Mouse (Mus musculus): Measurements from ENCODE around the gene Cacna2d4.
"Not testable (repeated sequence)": the region's sequence is repeated elsewhere in the genome, so short reads cannot be mapped to it uniquely, and the experiment has no call there.

The Cacna2d4 gene

GRCm38 (mm10) chr6:119336124-119336523, 99.8 kb downstream of the Cacna2d4 start:
- no peak for DNase-seq (ENCODE audit: extremely low read depth, insufficient read length, low spot score)

GRCm38 (mm10) chr6:119337287-119337686, 101.0 kb downstream of the Cacna2d4 start:
- no peak for DNase-seq (ENCODE audit: extremely low read depth, insufficient read length, low spot score)

DNA sequence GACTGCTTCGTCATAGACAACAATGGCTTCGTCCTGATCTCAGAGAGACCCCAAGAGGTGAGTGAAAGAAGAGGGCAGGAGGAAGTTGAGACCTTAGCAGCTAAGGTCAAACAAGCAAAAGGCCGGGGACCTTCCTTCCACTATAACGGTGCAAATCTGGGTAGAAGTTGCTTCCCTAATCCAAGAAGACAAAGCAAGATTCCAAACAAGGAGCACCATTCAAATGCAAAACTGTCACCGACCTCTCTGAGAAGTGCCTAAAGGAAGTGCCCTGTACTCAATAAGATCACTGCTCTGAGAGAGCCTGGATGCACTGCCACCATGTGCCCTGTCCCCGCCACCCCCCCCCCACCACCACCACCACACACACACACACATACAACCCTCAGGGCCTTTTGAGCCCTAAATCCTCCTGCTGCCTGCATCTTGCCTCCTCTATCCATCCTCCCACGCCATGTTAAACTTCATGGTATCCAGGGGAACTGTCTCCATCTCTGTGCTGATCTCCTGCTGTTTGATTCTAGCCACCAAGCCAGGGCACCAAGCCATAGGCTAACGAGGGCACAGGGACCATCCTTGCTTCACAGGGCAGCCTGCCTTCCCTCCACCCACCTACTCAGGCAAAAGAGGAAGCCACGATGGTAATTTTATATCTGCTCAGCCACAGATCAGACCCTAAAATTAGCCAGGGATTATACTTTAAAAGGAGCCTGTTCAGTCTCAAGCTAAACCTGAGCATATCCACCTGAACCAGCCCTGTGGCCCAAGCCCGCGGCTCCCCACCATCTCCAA, 102.0 kb downstream of the Cacna2d4 start:
- DNase-seq (ENCODE audit: extremely low read depth, insufficient read length, low spot score) = no peak

GRCm38 (mm10) chr6:119341409-119341808, 105.1 kb downstream of the Cacna2d4 start:
- no peak for DNase-seq (ENCODE audit: extremely low read depth, insufficient read length, low spot score)

DNA sequence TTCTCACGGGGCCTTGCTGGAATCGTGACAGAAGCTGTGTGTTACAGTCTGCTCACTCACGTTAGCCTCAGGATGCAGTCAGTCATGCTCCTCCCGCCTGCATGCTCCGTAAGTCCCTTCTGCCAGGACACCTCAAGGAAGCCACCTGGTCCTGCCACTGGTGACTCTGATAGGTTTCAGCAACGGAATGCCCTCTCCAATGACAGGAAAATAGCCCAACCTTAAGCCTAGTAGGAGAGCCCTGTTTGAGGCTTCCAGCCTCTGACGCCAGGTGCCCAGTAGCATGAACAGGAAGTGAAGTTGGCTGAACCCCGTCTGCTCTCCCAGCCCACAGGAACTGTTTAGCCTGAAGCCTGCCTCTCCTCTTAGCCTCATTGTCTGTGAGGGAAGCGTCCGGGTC, 109.9 kb downstream of the Cacna2d4 start:
- no peak for DNase-seq (ENCODE audit: extremely low read depth, insufficient read length, low spot score)

DNA sequence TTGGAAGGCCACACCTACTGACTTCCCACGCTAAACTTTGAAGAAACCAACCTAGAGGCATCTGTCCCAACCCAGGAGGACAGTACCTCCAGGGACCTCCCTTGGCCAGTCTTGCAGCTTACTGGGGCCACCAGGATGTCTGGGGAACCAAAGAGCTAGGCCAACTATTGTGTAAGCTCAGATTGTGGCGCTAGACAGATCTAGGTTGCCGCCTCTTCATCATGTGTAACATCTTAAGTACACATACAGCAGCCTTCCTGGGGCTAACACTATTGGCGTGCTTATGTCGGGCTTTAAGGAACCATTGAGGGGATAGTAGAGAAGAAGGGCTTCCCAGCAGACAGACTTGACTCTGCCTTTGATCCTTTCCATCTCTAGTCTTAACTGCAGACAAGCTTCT, 111.5 kb downstream of the Cacna2d4 start:
- no peak for DNase-seq (ENCODE audit: extremely low read depth, insufficient read length, low spot score)

DNA sequence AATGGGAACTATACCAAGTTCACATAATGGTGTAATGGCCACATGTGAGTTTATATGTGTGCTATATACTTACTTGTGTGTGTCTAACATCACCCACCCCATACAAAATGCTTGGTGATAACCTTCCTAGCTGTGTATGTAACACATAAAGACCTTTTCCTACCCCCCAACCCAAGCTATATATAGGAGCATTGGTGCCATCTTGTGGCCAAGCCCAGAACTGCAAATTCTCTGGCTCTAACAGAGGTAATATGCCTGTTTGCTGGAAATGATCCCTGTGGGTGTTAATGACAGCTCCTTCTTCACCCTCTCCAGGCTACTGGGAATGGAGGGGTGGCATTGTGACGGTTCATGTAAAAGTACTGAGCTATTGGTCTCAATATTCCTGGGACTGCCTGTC, 111.9 kb downstream of the Cacna2d4 start:
- DNase-seq (ENCODE audit: extremely low read depth, insufficient read length, low spot score) = no peak

- no peak for DNase-seq (ENCODE audit: extremely low read depth, insufficient read length, low spot score)
These were observed 114.4 kb downstream of the Cacna2d4 start for GRCm38 (mm10) chr6:119350703-119351198.

GRCm38 (mm10) chr6:119351656-119352055, 115.3 kb downstream of the Cacna2d4 start:
- DNase-seq (ENCODE audit: extremely low read depth, insufficient read length, low spot score) = no peak

GRCm38 (mm10) chr6:119352501-119352900, 116.2 kb downstream of the Cacna2d4 start:
- DNase-seq (ENCODE audit: extremely low read depth, insufficient read length, low spot score) = no peak

GRCm38 (mm10) chr6:119358020-119358571, 121.8 kb downstream of the Cacna2d4 start:
- DNase-seq (ENCODE audit: extremely low read depth, insufficient read length, low spot score) = no peak

GRCm38 (mm10) chr6:119360250-119360649, 123.9 kb downstream of the Cacna2d4 start:
- not testable (repeated sequence) for DNase-seq (ENCODE audit: extremely low read depth, insufficient read length, low spot score)

DNA sequence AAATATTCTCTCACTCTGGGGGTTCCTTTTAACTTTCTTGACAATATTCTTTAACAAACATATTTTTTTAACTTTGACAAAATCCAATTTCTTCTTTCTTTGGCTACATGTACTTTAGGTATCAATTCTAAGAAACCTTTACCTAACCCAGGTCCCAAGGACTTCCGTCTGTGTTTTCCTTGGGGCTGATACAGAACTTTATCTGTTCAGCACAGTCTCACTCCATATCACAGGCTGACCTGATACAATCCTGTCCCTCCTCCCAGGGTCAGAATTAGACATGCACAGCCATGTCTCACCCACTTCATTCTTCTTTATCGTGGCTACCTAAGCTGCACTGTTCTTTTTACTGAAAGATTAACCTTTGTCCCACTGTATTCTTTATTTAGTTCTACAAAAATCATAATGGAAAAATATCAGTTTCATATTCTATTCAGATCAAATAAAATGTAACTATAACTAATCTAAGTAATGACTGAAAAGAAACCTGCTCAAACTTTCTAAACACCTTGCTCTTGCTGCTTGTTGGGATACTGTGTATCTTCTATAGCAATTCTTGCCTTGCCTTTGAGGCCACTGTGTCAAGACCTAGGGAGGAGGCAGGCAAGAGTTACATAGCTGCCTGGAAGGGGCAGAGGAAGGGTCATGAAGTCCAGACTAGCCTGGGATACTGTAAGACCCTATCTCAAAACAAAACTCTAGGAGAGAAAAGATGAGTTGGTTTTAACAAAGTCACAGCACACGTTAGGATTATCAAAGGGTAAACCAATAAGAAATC, 124.8 kb downstream of the Cacna2d4 start:
- DNase-seq (ENCODE audit: extremely low read depth, insufficient read length, low spot score) = no peak

GRCm38 (mm10) chr6:119363593-119363992, 127.3 kb downstream of the Cacna2d4 start:
- DNase-seq (ENCODE audit: extremely low read depth, insufficient read length, low spot score) = no peak

DNA sequence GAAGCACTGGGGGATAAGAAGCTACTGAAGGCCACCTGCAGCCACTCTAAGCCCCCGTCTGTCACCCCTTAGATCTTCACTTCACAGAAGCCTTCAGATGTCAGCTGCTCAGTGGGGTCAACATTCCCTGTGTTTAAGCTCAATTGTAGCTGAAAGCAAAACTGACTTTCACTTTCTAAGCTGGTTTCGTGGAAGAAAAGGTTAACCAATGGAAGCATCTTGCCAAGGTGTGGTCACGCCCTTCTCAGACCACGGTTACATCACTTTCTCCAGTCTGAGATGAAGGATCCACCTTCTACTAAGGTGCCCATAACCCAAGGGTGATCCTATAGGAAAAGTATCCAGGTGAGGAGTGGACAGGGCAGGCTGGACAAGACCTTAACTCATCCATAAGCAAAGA, 130.5 kb downstream of the Cacna2d4 start:
- DNase-seq (ENCODE audit: extremely low read depth, insufficient read length, low spot score) = not testable (repeated sequence)

DNA sequence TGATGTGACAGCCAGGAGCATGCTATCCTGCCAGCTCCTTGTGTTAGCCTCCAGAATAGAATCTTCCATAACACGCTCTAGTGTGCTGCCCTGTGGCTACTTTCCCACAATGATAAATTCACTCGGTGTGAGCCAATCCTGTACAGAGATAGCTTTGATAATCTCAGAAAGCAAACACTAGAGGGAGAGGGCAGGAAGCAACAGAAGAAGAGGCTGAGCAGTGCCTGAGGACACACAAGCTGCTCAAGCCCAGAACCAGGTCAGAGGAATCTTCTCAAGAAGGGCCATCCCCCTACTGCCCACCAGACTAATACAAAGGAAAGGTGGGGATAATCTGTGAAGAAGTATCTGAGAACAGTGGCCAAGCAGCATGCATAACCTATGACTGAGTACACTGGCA, 131.1 kb downstream of the Cacna2d4 start:
- no peak for DNase-seq (ENCODE audit: extremely low read depth, insufficient read length, low spot score)

DNA sequence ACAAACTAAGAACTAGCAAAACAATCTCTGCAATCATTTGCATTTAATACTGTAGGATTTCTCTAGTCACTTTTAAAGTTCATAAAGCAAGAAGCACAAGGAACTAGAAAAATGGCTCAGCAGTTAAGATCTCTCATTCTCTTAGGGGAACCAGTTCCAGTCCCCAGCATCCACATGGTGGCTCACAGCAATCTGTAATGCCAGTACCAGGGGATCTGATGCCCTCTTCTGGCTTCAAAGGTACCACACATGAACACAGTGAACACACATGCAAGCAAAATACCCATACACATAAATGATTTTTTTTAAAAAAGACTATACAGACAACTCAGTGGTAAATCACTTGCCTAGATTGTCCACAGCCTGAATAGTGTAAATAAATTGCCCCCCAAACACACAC, 135.3 kb downstream of the Cacna2d4 start:
- DNase-seq (ENCODE audit: extremely low read depth, insufficient read length, low spot score) = no peak

DNA sequence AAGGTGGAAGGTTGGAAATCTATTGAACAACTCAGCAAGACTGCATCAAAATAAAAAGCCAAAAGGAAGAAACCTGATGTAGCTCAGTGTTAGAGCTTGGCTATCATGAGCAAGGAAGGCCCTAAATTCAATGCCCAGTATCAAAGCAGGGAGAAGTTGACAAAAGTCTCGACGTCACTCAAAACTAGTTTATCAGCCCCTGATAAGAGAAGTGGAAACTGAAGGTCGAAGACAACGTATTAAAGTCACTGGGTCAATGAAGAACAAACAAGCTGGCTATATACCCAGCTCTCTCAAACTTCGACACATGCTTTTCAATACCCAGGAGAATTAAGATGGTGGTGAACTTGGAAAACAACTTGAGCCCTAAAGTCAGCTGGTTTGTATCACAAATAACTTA, 135.9 kb downstream of the Cacna2d4 start:
- DNase-seq (ENCODE audit: extremely low read depth, insufficient read length, low spot score) = no peak

- DNase-seq (ENCODE audit: extremely low read depth, insufficient read length, low spot score) = no peak
These were observed 136.8 kb downstream of the Cacna2d4 start for GRCm38 (mm10) chr6:119373000-119373705.

DNA sequence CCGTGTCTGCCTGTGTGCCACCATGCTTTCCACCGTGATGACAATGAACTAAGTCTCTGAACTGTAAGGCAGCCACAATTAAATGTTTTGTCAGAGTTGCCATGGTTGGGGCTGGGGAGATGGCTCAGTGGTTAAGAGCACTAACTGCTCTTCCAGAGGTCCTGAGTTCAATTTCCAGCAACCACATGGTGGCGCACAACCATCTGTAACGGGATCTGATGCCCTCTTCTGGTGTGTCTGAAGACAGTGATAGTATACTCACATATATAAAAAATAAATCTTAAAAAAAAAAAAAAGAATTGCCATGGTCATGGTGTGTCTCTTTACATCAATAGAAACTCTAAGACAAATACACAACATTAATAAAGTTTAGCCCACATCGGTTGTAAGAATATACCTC, 138.7 kb downstream of the Cacna2d4 start:
- no peak for DNase-seq (ENCODE audit: extremely low read depth, insufficient read length, low spot score)

- no peak for DNase-seq (ENCODE audit: extremely low read depth, insufficient read length, low spot score)
These were observed 141.3 kb downstream of the Cacna2d4 start for GRCm38 (mm10) chr6:119377613-119378012.

Measured in 3134 (cell line).